Mouse (Mus musculus): ENCODE measurements at regions not wholly inside any gene's neighbourhood (a gene's known extent, or its start where the extent isn't known, plus 50 kb on each side); places are given as distances from the start of the nearest gene placed in this dataset.
A peak's percentile ranks its signal among the peaks of the same experiment; 100 is the strongest.

DNA sequence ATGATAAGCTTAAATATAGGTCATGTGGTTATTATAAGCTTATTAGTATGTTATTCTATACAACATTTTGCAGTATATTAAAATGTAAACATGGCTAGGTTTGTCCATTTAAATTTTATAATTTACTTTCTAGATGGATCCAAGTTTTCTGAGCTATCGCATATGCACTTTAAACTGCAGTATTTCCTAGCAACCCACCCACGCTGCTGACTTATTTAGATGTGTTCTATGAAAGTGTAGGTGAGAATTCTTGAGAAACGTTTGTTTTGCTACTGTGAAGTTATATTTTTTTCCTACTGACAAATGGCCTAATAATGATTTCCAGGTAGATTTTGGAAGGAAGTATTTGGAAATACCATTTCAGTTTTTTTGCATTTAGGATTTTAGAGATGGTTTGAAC, 308.0 kb downstream of the Gbe1 start:
- no peak for DNase-seq

DNA sequence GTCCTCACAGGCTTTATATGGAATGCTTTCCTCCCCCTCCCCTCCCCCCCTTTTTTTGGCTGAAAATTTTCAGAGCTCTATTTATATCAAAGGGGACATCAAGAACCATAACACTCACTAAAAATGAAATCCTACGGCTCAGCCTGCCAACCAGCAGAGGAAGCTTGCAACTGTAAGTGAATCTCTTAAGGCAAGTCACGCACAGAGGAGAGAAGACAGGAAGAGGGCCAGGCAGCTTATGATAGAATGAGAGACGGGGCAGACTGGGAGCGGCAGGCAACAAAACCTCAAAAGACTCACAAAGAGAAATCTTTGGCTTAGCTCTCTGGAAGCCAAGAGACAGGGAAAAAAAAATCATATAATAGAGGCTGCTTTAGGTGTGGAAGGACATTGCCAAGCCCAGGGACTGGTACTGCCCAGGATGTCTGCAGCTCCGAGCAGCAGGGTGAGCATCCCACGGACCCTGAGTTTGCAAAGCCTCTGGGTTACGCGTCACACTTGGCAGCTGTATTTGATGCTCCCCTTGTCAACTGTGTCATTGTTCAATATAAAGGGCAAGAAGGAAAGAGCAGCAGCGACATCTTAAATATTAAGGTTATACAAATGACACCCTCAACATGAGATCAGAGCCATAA, 330.0 kb downstream of the Gbe1 start:
- peak; percentile 2 to 12 for DNase-seq

DNA sequence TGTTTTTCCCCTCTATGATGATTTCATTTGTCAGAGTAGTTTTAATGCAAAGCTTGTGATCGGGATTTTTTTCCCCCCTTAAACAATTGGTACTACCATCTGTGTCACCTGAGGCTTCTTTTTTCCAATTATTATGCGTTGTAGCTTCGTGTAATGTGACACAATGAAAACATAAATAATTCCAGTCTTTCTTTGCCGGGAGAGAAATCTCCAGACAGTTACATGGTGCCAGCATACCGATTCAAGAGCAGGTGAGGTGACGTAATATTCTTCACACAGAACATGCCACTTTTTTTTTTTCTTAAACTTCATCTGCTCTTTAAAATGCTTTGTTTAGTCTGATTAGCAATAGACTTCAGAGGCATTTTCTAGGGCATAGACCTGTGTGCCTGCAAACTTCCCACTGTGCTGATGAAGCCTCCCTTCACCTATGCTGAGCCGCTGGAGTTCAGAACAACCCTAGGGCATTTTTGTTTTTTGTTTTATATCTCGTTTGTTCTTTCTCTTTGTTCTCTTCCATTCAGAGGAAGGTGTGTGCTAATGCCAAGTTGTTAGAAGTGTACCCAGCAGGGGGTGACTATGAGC, 331.0 kb downstream of the Gbe1 start:
- DNase-seq = peak in 1 of 2 experiments; percentile 3

DNA sequence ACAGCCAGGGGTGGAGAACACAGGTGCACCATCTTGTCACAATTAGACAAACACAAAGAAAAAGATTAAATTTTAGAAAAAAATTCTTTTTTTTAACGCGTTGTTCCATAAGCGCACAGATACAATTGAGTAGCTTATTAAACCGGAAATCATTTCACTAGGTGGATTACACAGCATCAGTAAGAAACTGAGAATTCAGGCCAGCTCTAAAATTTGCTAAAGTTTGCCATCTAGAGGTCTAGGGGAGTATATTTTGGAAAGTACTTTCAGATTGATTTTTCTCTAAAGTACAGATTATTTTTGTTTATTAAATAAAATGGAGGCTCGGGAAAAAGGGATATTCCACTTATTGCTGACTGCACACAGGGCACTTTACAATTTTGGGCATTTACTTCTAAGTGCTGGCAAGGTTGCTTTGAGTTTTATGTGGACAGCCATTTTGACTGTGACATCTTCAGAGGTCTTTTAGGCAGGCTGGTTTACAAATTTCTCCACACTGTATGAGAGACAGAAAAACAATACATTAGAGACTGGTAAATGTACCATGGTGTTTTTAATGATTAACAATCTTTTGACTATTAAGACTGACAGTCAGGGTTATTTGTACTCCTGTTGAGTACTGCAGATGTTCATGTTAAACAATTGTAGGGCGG, 340.8 kb downstream of the Gbe1 start:
- peak in 1 of 2 experiments; percentile 30 for DNase-seq

DNA sequence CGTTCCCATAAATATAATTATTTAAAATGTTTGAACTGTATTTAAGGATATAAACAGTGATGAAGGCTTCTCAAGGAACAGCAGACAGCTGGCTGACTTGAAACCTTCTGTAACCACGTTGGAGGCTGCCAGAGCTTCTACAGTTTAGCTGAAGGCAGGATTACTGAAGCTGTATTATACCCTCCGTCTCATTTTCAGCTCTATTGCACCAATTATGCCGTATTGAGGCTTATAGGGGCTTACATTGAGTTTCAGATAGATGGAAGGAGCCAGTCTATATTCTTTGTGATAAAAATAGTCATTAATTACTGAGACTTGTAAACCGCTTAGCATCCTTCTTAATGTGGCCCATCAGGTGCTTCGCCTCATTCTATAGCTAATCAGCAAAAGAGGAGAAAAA, 376.1 kb downstream of the Gbe1 start:
- no peak for DNase-seq

DNA sequence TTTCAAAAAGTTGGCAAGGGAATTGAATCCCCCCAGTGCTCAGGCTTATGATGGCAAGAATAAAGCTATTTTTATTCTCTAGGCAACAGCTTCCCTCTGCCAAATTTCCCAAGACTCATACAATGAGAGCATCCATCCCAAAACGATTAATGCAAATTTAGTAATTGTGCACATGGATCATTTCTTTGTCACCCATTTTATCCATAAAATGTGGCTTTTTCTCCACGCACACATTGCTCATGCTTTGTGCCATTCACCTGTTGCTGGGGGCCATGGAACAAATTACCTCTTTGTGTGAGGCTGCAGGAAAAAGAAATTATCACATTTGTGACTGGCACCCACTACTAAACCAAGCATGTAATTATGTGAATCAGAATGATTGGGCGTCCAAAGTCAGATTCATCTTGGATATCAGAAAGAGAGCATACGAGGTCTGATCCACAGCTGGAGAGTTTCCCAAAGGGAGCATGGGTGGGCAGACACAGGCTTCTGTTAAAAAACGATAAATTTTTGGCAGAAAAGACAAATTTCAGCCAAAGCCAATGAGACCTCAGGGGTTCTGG, 411.1 kb downstream of the Gbe1 start:
- DNase-seq = peak; percentile 22 to 43

DNA sequence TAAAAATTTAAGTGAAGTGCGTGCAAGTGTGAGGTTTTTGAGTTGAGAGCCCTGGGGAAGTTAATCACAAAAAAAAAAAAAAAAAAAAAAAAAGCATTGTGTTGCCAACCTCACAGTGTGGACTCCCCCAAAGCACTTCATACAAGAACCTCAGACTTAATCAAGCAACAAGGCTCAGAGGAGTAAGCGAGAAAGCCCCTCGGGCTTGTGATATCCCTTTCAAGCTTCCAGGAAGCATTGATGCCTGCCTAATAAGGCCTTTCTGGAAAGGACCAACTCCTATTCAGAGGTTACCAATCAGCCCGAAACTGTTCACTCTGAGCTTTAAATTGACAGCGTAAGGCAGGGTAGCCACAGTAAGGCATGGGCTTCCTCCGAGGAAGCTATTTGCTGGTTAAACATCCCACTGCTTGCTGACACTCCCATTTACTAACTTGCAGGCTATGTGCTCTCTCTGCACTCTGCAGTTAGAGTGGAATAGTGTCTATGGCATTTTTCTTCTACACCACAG, 411.6 kb downstream of the Gbe1 start:
- DNase-seq = peak; percentile 5 to 11

DNA sequence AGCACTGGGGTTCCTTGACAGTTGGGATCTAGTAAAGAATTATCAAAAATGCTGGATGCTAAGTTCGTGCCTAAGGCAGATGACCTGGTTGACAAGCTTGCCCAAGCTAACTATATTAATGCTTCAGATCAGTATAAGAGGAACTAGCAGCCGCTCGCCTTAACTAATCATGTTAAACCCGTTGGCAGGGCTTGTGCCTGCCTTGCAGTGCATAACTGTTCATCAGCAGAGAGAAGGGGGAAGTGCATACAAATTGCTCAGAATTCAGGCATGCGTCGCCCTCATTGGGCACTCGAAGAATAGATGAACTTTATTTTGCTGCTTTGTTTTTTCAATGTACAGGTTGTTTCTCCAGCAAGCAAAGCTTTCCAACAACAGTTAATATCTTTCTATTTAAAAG, 419.3 kb downstream of the Gbe1 start:
- no peak for DNase-seq

DNA sequence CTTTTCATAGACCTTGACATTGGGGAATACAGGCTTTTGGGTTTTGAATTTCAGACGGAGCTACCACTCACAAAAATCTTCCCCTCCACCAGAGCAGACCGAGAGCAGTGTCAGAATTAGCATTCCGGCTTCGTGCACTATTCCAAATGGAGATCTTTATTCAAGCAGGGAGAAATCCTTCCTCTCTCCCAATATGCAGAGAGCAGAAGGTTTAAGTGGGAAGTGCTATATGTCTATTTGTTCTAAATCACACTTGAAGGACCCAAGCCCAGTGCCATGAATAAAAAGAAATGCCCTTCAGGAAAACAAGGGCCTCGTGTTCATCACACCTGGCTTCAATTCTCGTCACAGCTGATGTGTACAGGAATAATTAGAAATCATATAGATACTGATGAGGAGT, 426.3 kb downstream of the Gbe1 start:
- no peak for DNase-seq

DNA sequence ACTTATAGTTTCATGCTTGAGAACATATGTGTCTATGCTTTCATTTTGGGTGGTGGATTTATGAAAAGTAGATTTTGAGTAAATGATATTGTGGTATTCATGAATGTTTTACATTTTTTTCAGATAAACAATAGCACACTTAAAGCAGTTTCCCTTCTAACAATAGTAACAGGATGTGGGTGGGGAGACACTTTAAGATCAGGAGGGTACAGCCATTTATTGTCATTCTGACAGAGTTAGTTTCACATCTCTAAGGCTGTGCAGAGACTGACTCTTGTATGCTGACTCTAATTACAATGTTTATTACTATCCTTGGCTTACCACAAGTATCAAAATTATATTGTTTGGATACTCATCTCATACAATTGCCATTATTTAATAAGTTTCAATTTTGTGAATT, 440.5 kb downstream of the Gbe1 start:
- DNase-seq = no peak

DNA sequence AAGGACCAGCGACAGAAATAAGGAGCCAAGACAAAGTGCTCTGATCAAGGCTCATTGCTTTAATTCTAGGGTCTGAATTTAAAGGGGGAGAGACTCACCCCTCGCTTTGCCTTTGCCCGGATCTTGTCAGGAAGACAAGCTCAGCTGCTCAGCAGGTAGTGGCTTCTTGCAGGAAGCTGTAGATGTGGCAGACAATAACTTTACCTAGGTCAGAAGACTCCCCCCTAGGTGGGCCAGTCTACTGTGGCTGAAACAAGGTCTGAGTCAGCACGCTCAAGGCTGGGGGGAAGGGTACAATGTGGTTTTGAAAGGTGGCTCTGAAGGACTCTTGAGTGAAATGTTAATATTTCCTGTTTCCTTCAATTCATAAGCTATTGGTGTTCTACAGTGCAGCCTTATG, 484.3 kb downstream of the Gbe1 start:
- DNase-seq = no peak

DNA sequence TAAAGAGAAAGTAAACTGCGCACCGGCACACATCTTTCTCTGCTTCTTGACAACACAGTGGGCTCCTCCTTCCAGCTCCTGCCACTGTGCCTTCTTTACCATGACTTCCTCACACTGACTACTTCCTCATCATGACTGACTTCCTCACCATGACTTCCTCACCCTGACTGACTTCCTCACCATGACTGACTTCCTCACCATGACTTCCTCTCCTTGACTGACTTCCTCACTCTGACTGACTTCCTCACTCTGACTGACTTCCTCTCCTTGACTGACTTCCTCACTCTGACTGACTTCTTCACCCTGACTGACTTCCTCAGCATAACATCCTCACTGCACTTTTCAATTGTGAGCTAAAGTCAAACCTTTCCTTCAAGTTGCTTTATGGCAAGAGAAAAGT, 489.8 kb downstream of the Gbe1 start:
- DNase-seq = no peak

DNA sequence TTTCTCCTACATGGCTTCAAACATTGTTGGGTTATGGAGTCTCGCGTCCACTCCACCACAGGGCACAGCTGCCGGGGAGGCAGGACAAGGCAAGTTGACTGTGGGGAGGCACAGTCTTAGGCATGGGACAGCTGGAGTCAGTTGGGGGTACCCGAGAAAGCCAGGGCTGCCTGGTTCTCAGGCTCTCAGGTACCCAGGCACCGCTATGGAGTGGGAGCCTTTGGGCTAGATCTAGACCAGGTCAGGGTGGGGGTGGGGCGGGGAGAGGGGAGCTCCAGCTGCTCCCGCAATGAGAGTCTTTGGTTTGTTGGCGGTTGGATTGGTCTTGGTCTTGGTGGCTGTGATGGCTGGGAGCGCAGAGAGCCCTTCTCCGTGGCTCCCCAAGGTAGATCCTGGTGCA, 512.2 kb downstream of the Gbe1 start:
- DNase-seq = no peak

DNA sequence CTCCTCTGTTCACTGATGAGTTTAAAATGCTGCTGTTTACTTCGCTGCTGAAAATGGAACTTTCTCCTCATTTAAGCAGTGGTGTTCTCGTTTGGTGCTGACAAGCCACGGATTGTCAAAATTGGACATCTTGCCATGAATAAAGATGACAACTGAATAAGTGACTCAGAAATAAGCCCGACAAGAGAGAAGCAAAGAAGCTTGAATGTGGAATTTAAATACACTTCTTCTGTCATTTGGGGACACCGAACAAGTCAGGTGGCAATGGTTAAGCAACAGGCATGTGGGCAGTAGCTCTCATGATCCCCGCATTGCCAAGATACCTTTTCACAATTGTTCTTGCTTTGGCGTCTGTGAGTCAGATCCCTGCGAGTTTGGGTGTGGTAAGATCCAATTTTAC, 521.3 kb downstream of the Gbe1 start:
- DNase-seq = no peak

DNA sequence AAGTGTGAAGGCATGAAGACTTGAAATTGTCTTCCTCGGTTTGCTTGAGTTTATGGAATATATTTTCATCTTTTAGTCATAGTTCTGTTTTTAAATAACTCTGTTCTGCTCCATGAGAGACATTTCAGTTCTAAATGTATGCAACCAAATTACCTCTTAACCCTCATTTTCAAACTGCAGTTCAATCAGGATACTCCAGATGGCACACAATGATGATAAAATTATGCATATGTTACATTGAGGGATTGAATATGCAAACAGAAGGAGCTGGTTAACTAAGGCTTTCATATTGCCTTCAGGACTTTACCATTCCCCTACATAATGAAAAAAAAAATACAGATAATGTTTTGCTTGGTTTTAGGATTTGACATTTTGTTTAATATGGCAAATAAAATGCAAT, 524.4 kb downstream of the Gbe1 start:
- DNase-seq = peak in 1 of 2 experiments; percentile 5

DNA sequence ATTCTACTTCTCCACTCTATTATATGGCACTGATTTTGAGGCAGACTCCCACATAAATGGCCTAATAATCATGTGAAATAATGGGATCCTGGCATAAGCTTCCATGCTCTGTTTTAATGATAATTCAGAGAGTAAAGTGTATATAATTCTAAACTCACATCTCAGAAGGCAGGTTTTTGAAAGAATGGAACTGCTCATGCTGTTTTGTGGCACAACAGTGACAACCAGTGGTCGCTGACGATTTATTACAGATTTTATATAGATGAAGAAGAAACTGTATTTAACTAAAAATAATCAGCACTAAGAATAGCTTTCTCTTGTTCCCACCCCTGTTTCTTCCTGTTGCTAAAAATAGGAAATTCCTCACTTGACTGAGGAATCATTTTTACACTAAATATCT, 554.5 kb downstream of the Gbe1 start:
- peak; percentile 12 to 20 for DNase-seq

DNA sequence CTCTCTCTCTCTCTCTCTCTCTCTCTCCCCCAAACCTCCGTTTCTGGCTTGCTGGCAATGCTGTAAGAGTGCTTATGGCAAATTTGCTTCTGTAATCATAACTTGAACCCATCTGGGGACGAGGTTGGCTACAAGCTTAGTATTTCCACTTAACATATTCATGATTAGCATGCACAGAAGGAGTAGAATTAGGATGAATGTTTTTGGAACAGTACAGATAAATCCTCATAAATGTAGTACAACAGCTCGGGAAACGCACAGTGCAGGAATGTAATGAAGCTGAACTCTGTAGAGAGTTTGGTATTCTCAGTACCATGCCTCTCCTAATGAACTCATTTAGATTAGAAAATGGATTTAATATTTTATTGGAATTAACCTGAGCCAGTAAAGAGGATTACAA, 555.5 kb downstream of the Gbe1 start:
- no peak for DNase-seq

DNA sequence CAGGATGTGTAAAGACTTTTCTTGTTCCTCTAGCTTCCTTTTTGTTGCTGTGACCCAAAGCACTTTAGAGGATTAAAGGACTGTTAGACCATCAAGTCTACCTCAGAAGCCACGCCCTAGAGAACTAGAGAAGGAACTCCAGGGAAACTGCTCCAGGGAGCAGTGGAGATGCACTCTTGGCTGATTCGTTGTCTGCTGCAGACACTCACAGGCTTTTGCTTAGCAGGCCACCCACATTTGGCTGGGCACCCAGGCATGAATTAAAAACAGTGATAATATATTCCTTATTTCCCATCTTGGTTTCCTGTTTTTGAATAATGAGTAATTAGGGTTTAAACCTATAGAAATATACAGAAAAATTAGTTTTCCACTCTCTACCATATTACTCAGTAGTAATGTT, 560.3 kb downstream of the Gbe1 start:
- no peak for DNase-seq

DNA sequence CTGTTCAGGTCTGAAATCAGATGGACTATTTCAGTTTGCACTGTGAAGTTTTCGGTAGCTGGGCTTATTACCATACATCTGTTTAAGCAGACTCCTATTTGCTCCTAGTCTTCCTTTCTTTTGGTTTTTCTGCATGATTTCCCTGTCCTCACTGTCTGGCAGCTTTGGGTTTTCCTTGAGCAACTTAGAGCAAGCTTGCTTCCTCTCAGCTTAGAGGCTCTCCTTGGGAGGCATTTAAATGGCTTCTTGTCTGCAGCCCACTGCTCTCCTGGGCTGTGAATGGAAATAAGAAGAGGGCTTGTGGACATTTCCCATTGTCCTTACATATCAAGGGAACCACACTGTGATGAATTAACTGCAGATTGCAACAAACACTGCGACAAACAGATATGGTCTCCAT, 566.9 kb downstream of the Gbe1 start:
- no peak for DNase-seq

DNA sequence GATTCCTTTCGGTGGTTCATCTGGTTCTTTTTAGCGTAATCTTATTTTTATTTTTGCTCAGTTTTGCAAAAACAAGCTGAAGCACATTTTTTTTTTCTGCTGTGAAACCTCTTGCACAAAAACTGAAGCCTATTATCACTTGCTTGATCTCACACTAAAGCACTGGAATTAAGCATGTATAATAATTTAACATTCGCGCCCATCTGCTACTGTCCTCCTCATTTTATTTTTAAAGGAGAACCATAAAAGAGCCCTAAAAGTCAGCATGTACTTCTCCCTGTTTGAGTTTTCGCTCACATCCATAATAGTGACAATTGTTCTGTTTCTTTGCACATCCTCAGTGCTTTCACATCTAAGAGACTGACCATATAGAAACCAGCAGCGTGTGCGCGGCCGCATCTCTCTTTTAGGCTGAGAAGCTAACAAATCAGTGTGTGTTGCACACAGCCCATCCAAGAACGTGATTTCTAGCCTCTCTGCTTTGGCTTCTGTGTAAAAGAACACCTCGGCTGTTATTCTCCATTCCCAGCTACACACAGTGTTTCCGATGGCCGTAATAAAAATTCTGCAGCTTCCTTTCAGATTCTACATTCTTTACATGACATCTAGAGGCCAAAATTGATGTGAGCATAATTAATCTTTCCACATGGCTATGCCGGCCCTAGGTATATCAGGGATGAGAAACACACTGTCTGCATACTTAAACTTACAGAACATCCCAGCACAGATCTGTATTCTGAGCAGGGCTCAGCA, 567.5 kb downstream of the Gbe1 start:
- DNase-seq = peak in 1 of 2 experiments; percentile 13

DNA sequence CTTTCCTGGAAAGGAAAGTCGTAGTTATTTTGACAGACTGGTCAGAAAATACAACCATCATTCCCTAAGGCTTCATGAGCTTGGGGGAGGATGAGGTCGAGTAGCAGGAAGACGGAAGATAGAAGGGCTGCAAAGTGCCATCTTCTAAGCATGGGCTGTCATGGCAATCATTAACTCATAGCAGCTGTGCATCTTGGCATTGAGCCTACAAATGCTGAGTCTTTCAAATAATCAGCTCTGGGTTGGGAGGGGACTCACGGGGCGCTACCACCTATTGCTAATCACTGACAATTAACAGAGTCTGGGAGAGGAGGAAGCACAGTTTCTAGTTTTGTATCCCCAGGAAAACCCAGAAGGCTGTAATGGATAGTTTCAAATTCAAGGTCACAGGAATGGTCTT, 586.3 kb downstream of the Gbe1 start:
- DNase-seq = peak; percentile 13 to 18

DNA sequence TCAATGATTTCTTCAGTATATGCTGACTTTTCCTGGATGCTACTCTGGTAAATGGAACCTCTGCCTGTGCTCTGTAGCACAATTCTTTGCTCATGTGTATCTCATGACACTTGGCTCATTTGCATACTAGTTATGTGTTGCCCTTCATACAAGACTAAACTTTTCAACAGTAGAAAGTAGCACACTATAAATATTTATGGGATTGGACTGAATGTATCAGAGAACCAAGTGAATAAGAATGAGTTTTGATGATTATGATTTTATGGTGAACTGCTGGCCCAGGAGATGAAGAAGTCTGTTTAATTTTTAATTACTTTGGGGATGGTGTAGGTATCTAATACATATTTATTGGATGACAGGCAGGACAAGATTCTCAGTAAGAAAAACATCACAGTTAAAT, 606.3 kb downstream of the Gbe1 start:
- no peak for DNase-seq

DNA sequence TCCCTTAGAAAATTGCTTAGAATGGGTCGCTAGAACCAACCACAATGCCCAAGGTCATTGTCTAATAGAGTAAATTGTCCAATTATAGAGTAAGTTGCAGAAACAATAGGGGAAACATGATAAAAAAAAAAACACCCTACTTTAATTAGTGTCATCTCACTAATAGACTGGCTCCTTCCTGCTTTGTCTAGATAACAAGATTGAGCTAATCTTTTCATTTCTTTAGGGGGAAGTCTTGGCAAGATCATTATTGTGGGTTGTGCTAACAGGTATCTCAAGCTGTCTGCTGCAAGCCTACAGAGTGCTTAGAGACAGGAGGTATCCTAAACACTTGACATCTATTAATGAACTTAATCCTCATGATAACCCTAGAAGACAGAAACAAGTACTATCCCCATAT, 615.9 kb downstream of the Gbe1 start:
- DNase-seq = no peak

All from cerebellum, postnatal 10 days (tissue).